Mouse (Mus musculus): ENCODE data around the gene 4933409G03Rik. TPM values are rescaled to one million over a fixed set of nuclear protein-coding genes. Genes with fewer than 3 reads are reported as not detected.

Gene 4933409G03Rik
- not detected for polyA plus RNA-seq (2012; fragmentation: generic; extraction: Trizol)

DNA sequence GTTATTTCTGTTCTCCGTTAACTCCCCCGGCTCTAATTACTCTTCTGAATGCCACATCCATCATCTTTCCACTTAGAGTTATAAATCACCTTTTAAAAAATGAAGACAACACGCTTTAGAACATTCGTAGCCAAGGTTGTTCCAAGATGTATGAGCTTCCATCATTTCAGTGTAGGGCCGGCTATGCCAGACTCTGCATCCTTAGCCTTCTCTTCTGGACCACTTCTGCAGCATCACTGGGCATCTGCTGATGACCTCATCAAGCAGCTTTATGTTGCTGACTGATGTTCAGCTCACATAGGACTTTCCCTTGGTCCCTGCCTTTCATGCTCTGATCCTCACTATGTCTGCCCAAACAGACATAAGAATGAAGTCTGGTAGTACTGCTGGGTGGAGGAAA is at the start of gene 4933409G03Rik:
4933409G03Rik (plus strand) TSS at position 301 of the 400 bp plus-strand sequence.

DNA sequence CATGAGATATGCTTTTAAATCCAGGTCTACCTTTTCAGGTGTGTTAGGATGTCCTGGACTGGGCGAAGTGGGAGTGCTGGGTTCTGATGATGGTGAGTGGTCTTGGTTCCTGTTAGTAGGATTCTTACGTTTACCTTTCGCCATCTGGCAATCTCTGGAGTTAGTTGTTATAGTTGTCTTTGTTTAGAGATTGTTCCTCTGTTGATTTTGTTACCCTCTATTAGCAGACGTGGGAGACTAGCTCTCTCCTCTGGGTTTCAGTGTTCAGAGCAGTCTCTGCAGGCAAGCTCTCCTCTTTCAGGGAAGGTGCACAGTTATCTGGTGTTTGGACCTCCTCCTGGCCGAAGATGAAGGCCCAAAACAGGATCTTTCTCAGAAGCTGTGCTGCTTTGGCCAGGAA is 74.0 kb downstream of the 4933409G03Rik start, which contains the start of gene 4932414N04Rik:
4932414N04Rik (plus strand) TSS at position 301 of the 400 bp plus-strand sequence.

Other genes with a start within 250 kb of the 4933409G03Rik start
- 1 to 10 TPM; 5.7 to 7.3 TPM for gene Stk39, start 110.1 kb upstream of the 4933409G03Rik start, polyA plus RNA-seq (2012; fragmentation: generic; extraction: Trizol)
- gene 4932414N04Rik, start 74.1 kb downstream of the 4933409G03Rik start, polyA plus RNA-seq (2012; fragmentation: generic; extraction: Trizol), result not detected

Measured in C3H10T1/2 (cell line).